Mouse (Mus musculus) erythroblast, adult 5-6 weeks (primary cell): ENCODE results near the gene Fam166b. TPM values are rescaled to one million over a fixed set of nuclear protein-coding genes. Genes with fewer than 3 reads are reported as not detected.
A peak's percentile ranks its signal among the peaks of the same experiment; 100 is the strongest.

Experiments used
- ATAC-seq: replicated peaks from 2 replicates; pipeline ENCODE4 v1.8.0; 2016; ENCODE audit warnings: moderate number of reproducible peaks, mild to moderate bottlenecking, moderate TSS enrichment, inconsistent platforms; ENCODE audit not compliant: poor library complexity, low FRiP score, severe bottlenecking
- total RNA-seq, 2 experiments: library from RNA; stranded (forward) in 1 of 2; stranded (reverse) in 1 of 2; fragments of 150-400 nt in 1 of 2; fragments of 200-764, 138-1000 nt in 1 of 2; gene quantifications; 2 replicates each; pipeline versions ENCODE4 v1.2.3 to v1.2.4; 2015 to 2017; ENCODE audit warnings: low replicate concordance in 2 of 2

The Fam166b gene
- total RNA-seq, 2 experiments from 2014 or later = not detected

GRCm38 (mm10) chr4:43432832-43433231, 3.9 kb upstream of the Fam166b start:
- no peak for ATAC-seq

- ATAC-seq = peak; percentile 59; the same call in 1 of the 2 replicates
These were observed 2.8 kb upstream of the Fam166b start for GRCm38 (mm10) chr4:43431690-43432089.

- no peak for ATAC-seq
These were observed 613 bp downstream of the Fam166b start for GRCm38 (mm10) chr4:43428180-43428861.

- ATAC-seq = no peak
These were observed 1.3 kb downstream of the Fam166b start for GRCm38 (mm10) chr4:43427501-43428179.

GRCm38 (mm10) chr4:43426487-43426886, 2.4 kb downstream of the Fam166b start:
- ATAC-seq = 0 out of 2 replicates have a peak, but pooled peaks have one; percentile 29

- no peak for ATAC-seq
These were observed 3.1 kb downstream of the Fam166b start for GRCm38 (mm10) chr4:43425648-43426380.

- no peak for ATAC-seq
These were observed 3.7 kb downstream of the Fam166b start for GRCm38 (mm10) chr4:43425197-43425596.

GRCm38 (mm10) chr4:43424072-43424471, 4.9 kb downstream of the Fam166b start:
- no peak for ATAC-seq

GRCm38 (mm10) chr4:43423267-43423934, 5.5 kb downstream of the Fam166b start:
- no peak for ATAC-seq

GRCm38 (mm10) chr4:43421632-43422240, 7.2 kb downstream of the Fam166b start:
- ATAC-seq = no peak

- peak; percentile 64; the same call in 1 of the 2 replicates for ATAC-seq
These were observed 8.6 kb downstream of the Fam166b start for GRCm38 (mm10) chr4:43420305-43420704.

- ATAC-seq = no peak
These were observed 9.1 kb downstream of the Fam166b start for GRCm38 (mm10) chr4:43419801-43420281.

GRCm38 (mm10) chr4:43418973-43419656, 9.8 kb downstream of the Fam166b start:
- no peak for ATAC-seq

- no peak for ATAC-seq
These were observed 10.5 kb downstream of the Fam166b start for GRCm38 (mm10) chr4:43418450-43418849.

GRCm38 (mm10) chr4:43417269-43418062, 11.5 kb downstream of the Fam166b start:
- ATAC-seq = no peak

GRCm38 (mm10) chr4:43416071-43416490, 12.9 kb downstream of the Fam166b start:
- ATAC-seq = no peak

GRCm38 (mm10) chr4:43415221-43416070, 13.5 kb downstream of the Fam166b start:
- ATAC-seq = no peak
